Mouse (Mus musculus): Measurements from ENCODE around the gene Spx.
A peak's percentile ranks its signal among the peaks of the same experiment; 100 is the strongest.

The Spx gene

GRCm38 (mm10) chr6:142412906-142413491 is at the start of gene Spx:
Gene Spx, plus strand, starts transcription at chr6:142413441.
- no peak for DNase-seq (ENCODE audit: low spot score in 2 of 2)

GRCm38 (mm10) chr6:142365742-142366472 is 47.3 kb upstream of the Spx start:
- no peak for DNase-seq (ENCODE audit: low spot score in 2 of 2)

GRCm38 (mm10) chr6:142366473-142367018 is 46.7 kb upstream of the Spx start:
- no peak for DNase-seq (ENCODE audit: low spot score in 2 of 2)

GRCm38 (mm10) chr6:142367565-142367964 is 45.7 kb upstream of the Spx start:
- DNase-seq (ENCODE audit: low spot score in 2 of 2): no peak

GRCm38 (mm10) chr6:142369568-142369967 is 43.7 kb upstream of the Spx start:
- no peak for DNase-seq (ENCODE audit: low spot score in 2 of 2)

- no peak for DNase-seq (ENCODE audit: low spot score in 2 of 2)
These were observed 36.2 kb upstream of the Spx start for GRCm38 (mm10) chr6:142377081-142377480.

GRCm38 (mm10) chr6:142378576-142379330 is 34.5 kb upstream of the Spx start:
- DNase-seq (ENCODE audit: low spot score in 2 of 2): no peak

GRCm38 (mm10) chr6:142379961-142380360 is 33.3 kb upstream of the Spx start:
- no peak for DNase-seq (ENCODE audit: low spot score in 2 of 2)

GRCm38 (mm10) chr6:142381615-142382014 is 31.6 kb upstream of the Spx start:
- DNase-seq (ENCODE audit: low spot score in 2 of 2): no peak

GRCm38 (mm10) chr6:142384521-142384920 is 28.7 kb upstream of the Spx start:
- no peak for DNase-seq (ENCODE audit: low spot score in 2 of 2)

GRCm38 (mm10) chr6:142386285-142387010 is 26.8 kb upstream of the Spx start:
- DNase-seq (ENCODE audit: low spot score in 2 of 2): no peak

- peak; percentile 98 to 100 for DNase-seq (ENCODE audit: low spot score in 2 of 2)
These were observed 26.1 kb upstream of the Spx start, which contains the start of the genes Recql and Golt1b for GRCm38 (mm10) chr6:142387011-142387754. Gene Recql, minus strand, starts transcription at chr6:142387087. Gene Golt1b, plus strand, starts transcription at chr6:142387221.

- DNase-seq (ENCODE audit: low spot score in 2 of 2): no peak
These were observed 25.4 kb upstream of the Spx start for GRCm38 (mm10) chr6:142387755-142388271.

GRCm38 (mm10) chr6:142389101-142389500 is 24.1 kb upstream of the Spx start:
- DNase-seq (ENCODE audit: low spot score in 2 of 2): peak in 1 of 2 experiments; percentile 18

- DNase-seq (ENCODE audit: low spot score in 2 of 2): no peak
These were observed 20.9 kb upstream of the Spx start for GRCm38 (mm10) chr6:142392312-142392711.

- peak in 1 of 2 experiments; percentile 13 for DNase-seq (ENCODE audit: low spot score in 2 of 2)
These were observed 18.6 kb upstream of the Spx start for GRCm38 (mm10) chr6:142394669-142395068.

- no peak for DNase-seq (ENCODE audit: low spot score in 2 of 2)
These were observed 17.5 kb upstream of the Spx start for GRCm38 (mm10) chr6:142395756-142396155.

GRCm38 (mm10) chr6:142411140-142411539 is 2.1 kb upstream of the Spx start:
- DNase-seq (ENCODE audit: low spot score in 2 of 2): no peak

GRCm38 (mm10) chr6:142413845-142414244 is 604 bp downstream of the Spx start:
- DNase-seq (ENCODE audit: low spot score in 2 of 2): no peak

- no peak for DNase-seq (ENCODE audit: low spot score in 2 of 2)
These were observed 1.4 kb downstream of the Spx start for GRCm38 (mm10) chr6:142414597-142414996.

- no peak for DNase-seq (ENCODE audit: low spot score in 2 of 2)
These were observed 11.7 kb downstream of the Spx start for GRCm38 (mm10) chr6:142424976-142425375.

Measured in right cerebral cortex, adult 2 months (tissue).